Mouse (Mus musculus) limb, embryonic 12.5 days (tissue): ENCODE results near the gene Laptm5. TPM values are rescaled to one million over a fixed set of nuclear protein-coding genes. Genes with fewer than 3 reads are reported as not detected.

ENCODE experiments used
- ATAC-seq: fragments of 200-750 bp; cut with Nextera tagmentation; 2 replicates; pipeline ENCODE4 v1.8.0; 2017; ENCODE audit warnings: low read depth, moderate TSS enrichment; ENCODE audit not compliant: insufficient number of reproducible peaks, insufficient read depth, low FRiP score, low TSS enrichment
- H3K27ac ChIP-seq: fragments of 300-500 bp; sonication (generic); 2 replicates; pipeline ENCODE4 v1.5.1; 2016; ENCODE audit warnings: mild to moderate bottlenecking, moderate library complexity
- H3K27me3 ChIP-seq: fragments of 300-500 bp; sonication (generic); 2 replicates; pipeline ENCODE4 v1.6.1; 2016; ENCODE audit warnings: mild to moderate bottlenecking, moderate library complexity
- H3K36me3 ChIP-seq: fragments of 300-500 bp; sonication (generic); 2 replicates; pipeline ENCODE4 v1.6.1; 2016; ENCODE audit warnings: mild to moderate bottlenecking, moderate library complexity
- H3K4me1 ChIP-seq: fragments of 300-500 bp; sonication (generic); replicated peaks from 2 replicates; pipeline ENCODE4 v1.6.1; 2016
- H3K4me2 ChIP-seq: fragments of 300-500 bp; sonication (generic); 2 replicates; pipeline ENCODE4 v1.6.1; 2016; ENCODE audit warnings: mild to moderate bottlenecking, moderate library complexity
- H3K4me3 ChIP-seq: fragments of 300-500 bp; sonication (generic); replicated peaks from 2 replicates; pipeline ENCODE4 v1.5.1; 2016; ENCODE audit warnings: mild to moderate bottlenecking
- H3K9ac ChIP-seq: fragments of 300-500 bp; sonication (generic); replicated peaks from 2 replicates; pipeline ENCODE4 v1.6.1; 2016; ENCODE audit warnings: mild to moderate bottlenecking, moderate library complexity
- H3K9me3 ChIP-seq: fragments of 300-500 bp; sonication (generic); 2 replicates; pipeline ENCODE4 v1.6.1; 2016; ENCODE audit warnings: mild to moderate bottlenecking, moderate library complexity
- WGBS: fragments of 180-500 bp; shearing (Covaris S2); methylation state at CpG from one replicate; pipeline ENCODE4 v1.1.7; 2016; 5-methylcytosine and 5-hydroxymethylcytosine counted together
- polyA plus RNA-seq: library from polyadenylated mRNA; unstranded; fragments of >200 nt; fragmentation: Nextera tagmentation; extraction: Ambion mirVana; gene quantifications from 2 replicates; pipeline ENCODE4 v1.2.1, GENCODE M21; 2016

Laptm5 gene
- polyA plus RNA-seq, 1 experiment from 2014 or later = 16.2 TPM

DNA sequence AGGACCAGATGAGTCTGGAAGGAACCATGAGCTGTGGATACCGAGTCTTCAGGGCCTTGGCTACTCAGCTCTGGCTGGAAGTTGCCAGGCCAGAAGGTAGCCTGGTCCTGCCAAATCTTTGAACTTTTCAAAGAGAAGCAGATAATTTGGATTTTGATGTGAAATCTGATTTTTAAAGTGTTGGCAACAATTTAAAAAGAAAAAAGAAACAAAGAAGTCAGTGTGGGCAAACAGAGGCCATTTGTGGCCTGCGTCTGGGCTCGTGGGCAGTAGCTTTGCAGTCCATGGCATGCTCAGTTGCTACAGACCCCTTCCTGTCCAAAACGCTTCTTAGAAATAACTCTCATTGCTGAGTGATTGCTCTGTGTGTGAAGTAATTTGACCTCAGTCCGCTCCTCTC, 31.6 kb upstream of the Laptm5 start:
- peaks cover 53% of the 10 kb centered on the region for H3K4me1 ChIP-seq
- H3K4me3 ChIP-seq = no peak overlapping the region
- H3K9ac ChIP-seq = no peak overlapping the region
- H3K27ac ChIP-seq = 0 out of 2 replicates have a peak overlapping the region, but pooled peaks have one; percentile 17
- H3K36me3 ChIP-seq = no peaks in the 10 kb centered on the region
- ATAC-seq = no peak
- H3K4me2 ChIP-seq = no peak overlapping the region
- no peaks in the 10 kb centered on the region; the same call in 1 of the 2 replicates for H3K27me3 ChIP-seq
- 62% methylated on average over 5 of the region's 5 CpGs for WGBS
- no peaks in the 10 kb centered on the region for H3K9me3 ChIP-seq

GRCm38 (mm10) chr4:130882762-130883161, 30.2 kb upstream of the Laptm5 start:
- H3K9me3 ChIP-seq = no peaks in the 10 kb centered on the region

DNA sequence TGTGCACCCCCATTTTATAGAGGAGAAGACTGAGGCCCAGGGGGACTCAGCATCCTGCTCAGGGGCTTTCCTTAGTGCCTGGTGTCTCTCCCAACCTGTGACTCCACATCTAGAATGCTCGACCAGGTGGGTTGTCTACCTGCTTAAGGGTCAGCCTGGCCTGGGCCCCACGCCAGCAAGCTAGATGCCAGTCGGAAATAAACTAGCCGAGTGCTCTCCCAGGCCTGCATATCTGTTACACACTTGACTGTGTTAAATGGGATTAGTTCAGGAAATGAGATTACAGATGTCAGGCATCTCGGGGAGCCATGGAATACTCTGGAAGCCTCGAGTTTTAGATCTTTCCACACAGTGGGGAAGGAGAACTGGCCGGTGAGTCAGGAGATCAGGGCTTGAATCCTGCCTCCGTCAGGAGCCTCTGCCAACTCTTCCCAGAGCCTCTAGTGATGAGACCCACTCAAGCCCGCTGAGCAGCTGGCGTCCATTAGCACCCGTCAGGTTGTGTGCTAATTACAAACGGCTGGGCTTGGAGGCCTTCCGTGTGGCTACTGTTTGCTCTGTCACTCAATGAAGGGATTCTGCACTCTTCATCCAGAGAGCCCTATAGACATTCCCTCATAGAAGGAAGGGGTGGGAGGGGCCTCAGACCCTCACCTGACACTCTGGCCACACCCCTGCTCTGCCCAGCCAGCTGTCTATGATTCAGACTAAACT, 28.9 kb upstream of the Laptm5 start:
- ATAC-seq = no peak
- Histone ChIP-seq H3K4me1 (peaks cover 38% of the 10 kb centered on the region), H3K36me3 (no peaks in the 10 kb centered on the region), H3K27ac (no peak overlapping the region), H3K4me2 (no peak overlapping the region), H3K9me3 (no peaks in the 10 kb centered on the region), H3K27me3 (no peaks in the 10 kb centered on the region; the same call in 1 of the 2 replicates), H3K4me3 (no peak overlapping the region), H3K9ac (no peak overlapping the region)
- WGBS = 24% methylated on average over 13 of the region's 13 CpGs

More at GRCm38 (mm10) chr4:130882762-130883161, 30.2 kb upstream of the Laptm5 start:
- Histone ChIP-seq H3K9ac (no peak overlapping the region), H3K27me3 (no peaks in the 10 kb centered on the region; the same call in 1 of the 2 replicates), H3K27ac (no peak overlapping the region), H3K4me3 (no peak overlapping the region), H3K4me1 (peaks cover 50% of the 10 kb centered on the region), H3K36me3 (no peaks in the 10 kb centered on the region), H3K4me2 (no peak overlapping the region)
- no peak for ATAC-seq
- WGBS = 80% methylated on average over 15 of the region's 15 CpGs

- Histone ChIP-seq H3K9ac (no peak overlapping the region), H3K9me3 (no peaks in the 10 kb centered on the region), H3K4me1 (peaks cover 30% of the 10 kb centered on the region), H3K4me2 (no peak overlapping the region), H3K27ac (no peak overlapping the region), H3K36me3 (no peaks in the 10 kb centered on the region), H3K4me3 (no peak overlapping the region), H3K27me3 (peaks cover 6% of the 10 kb centered on the region; the same call in 1 of the 2 replicates)
- ATAC-seq = no peak
- WGBS = 25% methylated on average over 11 of the region's 11 CpGs
Measured at GRCm38 (mm10) chr4:130887148-130887745, 25.7 kb upstream of the Laptm5 start.

- no peak overlapping the region for H3K4me2 ChIP-seq
- no peak overlapping the region for H3K4me3 ChIP-seq
- 28% methylated on average over 10 of the region's 11 CpGs for WGBS
- no peak for ATAC-seq
- no peak overlapping the region for H3K27ac ChIP-seq
- H3K9me3 ChIP-seq = no peaks in the 10 kb centered on the region
- H3K36me3 ChIP-seq = no peaks in the 10 kb centered on the region
- peaks cover 6% of the 10 kb centered on the region; the same call in 1 of the 2 replicates for H3K27me3 ChIP-seq
- peaks cover 18% of the 10 kb centered on the region for H3K4me1 ChIP-seq
- H3K9ac ChIP-seq = no peak overlapping the region
Measured at GRCm38 (mm10) chr4:130889777-130890510, 23.0 kb upstream of the Laptm5 start.

DNA sequence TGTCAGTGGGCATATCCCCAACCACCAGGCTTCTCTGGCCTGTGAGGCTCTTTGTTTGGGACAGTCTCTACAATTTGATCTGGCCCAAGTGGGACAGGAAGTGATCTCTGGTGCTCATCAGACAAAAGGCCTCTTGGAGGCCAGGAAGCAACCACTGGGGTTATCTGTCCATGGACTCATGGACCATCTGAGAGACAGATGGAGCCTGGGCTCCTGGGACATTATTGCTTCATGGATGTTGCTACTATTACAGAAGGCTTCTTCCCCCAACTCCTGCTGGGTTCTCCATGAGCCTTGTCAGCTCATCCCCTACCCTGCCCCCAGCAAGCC, 22.4 kb upstream of the Laptm5 start:
- H3K9ac ChIP-seq = no peak overlapping the region
- H3K4me2 ChIP-seq = no peak overlapping the region
- no peak overlapping the region for H3K27ac ChIP-seq
- peaks cover 6% of the 10 kb centered on the region; the same call in 1 of the 2 replicates for H3K27me3 ChIP-seq
- ATAC-seq = no peak
- H3K4me1 ChIP-seq = peaks cover 18% of the 10 kb centered on the region
- H3K36me3 ChIP-seq = no peaks in the 10 kb centered on the region
- H3K9me3 ChIP-seq = no peaks in the 10 kb centered on the region
- H3K4me3 ChIP-seq = no peak overlapping the region

GRCm38 (mm10) chr4:130892001-130892587, 20.8 kb upstream of the Laptm5 start:
- no peak for ATAC-seq
- Histone ChIP-seq H3K27ac (no peak overlapping the region), H3K9ac (no peak overlapping the region), H3K36me3 (no peaks in the 10 kb centered on the region), H3K9me3 (no peaks in the 10 kb centered on the region), H3K4me2 (no peak overlapping the region), H3K4me3 (no peak overlapping the region), H3K4me1 (peaks cover 17% of the 10 kb centered on the region), H3K27me3 (peaks cover 6% of the 10 kb centered on the region; the same call in 1 of the 2 replicates)
- WGBS = 34% methylated on average over 17 of the region's 17 CpGs

GRCm38 (mm10) chr4:130893688-130894087, 19.2 kb upstream of the Laptm5 start:
- Histone ChIP-seq H3K27me3 (peaks cover 6% of the 10 kb centered on the region; the same call in 1 of the 2 replicates), H3K4me2 (no peak overlapping the region), H3K4me3 (no peak overlapping the region), H3K4me1 (peaks cover 24% of the 10 kb centered on the region), H3K9me3 (no peaks in the 10 kb centered on the region), H3K27ac (no peak overlapping the region), H3K9ac (no peak overlapping the region), H3K36me3 (no peaks in the 10 kb centered on the region)
- 64% methylated on average over 5 of the region's 5 CpGs for WGBS
- no peak for ATAC-seq

DNA sequence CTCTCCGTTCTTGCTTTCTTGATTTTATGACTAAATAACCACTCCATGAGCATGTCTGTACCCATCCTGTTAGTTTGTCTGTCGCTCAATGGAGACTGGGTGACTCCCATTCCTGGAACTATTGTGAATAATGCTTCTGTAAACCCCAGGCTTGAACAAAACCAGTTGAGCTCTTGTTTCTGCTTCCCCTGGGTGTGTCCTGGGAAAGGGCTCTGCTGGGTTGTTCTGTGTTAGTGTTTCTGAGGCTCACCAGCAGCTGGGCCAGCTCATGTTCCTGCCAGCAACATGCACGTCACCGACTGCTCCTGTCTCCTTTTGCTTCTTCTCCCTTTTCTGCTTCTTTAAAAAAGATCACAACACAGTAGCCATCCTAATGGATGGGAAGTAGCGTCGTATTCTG, 17.2 kb upstream of the Laptm5 start:
- Histone ChIP-seq H3K27me3 (no peaks in the 10 kb centered on the region), H3K4me2 (no peak overlapping the region), H3K4me1 (peaks cover 26% of the 10 kb centered on the region), H3K9me3 (no peaks in the 10 kb centered on the region), H3K27ac (no peak overlapping the region), H3K9ac (no peak overlapping the region), H3K36me3 (no peaks in the 10 kb centered on the region), H3K4me3 (no peak overlapping the region)
- no peak for ATAC-seq
- WGBS = 86% methylated on average over 6 of the region's 6 CpGs

- ATAC-seq = no peak
- no peaks in the 10 kb centered on the region for H3K9me3 ChIP-seq
- 80% methylated on average over 2 of the region's 2 CpGs for WGBS
- no peak overlapping the region for H3K4me3 ChIP-seq
- no peaks in the 10 kb centered on the region for H3K36me3 ChIP-seq
- H3K27ac ChIP-seq = no peak overlapping the region
- no peaks in the 10 kb centered on the region for H3K27me3 ChIP-seq
- no peak overlapping the region for H3K9ac ChIP-seq
- H3K4me2 ChIP-seq = no peak overlapping the region
- H3K4me1 ChIP-seq = peaks cover 30% of the 10 kb centered on the region
Measured at GRCm38 (mm10) chr4:130896372-130896771, 16.6 kb upstream of the Laptm5 start.

DNA sequence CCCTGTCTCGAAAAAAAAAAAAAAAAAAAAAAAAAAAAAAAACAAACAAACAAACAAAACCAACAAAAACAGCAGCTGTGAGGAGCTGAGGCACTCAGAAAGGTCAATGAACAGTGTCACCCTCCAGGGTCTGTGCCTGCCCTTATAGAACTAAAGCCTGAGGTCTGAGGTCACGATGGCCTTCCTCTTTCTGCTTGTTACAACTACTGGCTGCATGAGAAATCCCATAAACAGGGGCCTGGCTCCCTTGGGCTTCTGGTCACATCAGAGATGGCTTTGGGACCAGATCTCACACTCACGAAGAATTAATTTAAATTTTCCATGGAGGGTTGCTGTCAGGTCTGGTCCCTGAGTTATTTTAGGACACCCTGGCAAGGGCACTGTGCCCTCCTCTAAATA, 13.5 kb upstream of the Laptm5 start:
- Histone ChIP-seq H3K9me3 (no peaks in the 10 kb centered on the region), H3K4me2 (no peak overlapping the region), H3K4me3 (no peak overlapping the region), H3K36me3 (no peaks in the 10 kb centered on the region), H3K27ac (no peak overlapping the region), H3K27me3 (no peaks in the 10 kb centered on the region), H3K4me1 (peaks cover 38% of the 10 kb centered on the region), H3K9ac (no peak overlapping the region)
- WGBS = 54% methylated on average over 3 of the region's 3 CpGs
- no peak for ATAC-seq
